Mouse (Mus musculus): ENCODE measurements at regions not wholly inside any gene's neighbourhood (a gene's known extent, or its start where the extent isn't known, plus 50 kb on each side); places are given as distances from the start of the nearest gene placed in this dataset.
A peak's percentile ranks its signal among the peaks of the same experiment; 100 is the strongest.

DNA sequence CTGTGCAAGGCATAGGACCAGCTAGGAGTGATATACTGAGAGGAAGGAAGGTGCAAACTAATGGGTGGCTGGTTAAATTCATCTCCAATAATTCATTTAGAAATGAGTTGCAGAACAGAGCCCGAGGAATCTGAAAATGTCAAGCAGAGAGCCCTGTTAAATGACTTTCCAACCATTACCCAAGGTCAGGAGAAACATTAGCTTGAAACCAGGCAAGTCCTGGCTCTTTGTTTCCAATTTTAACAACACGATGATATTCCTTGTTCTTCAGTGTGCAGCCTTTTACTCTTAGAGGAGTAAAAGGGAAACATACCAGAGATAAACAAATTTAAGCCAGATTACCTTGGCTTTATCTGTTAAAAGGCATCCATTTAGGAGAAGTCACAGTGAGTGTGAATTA is 2318.4 kb downstream of the Poteg start:
- no peak for DNase-seq (ENCODE audit: low spot score)

DNA sequence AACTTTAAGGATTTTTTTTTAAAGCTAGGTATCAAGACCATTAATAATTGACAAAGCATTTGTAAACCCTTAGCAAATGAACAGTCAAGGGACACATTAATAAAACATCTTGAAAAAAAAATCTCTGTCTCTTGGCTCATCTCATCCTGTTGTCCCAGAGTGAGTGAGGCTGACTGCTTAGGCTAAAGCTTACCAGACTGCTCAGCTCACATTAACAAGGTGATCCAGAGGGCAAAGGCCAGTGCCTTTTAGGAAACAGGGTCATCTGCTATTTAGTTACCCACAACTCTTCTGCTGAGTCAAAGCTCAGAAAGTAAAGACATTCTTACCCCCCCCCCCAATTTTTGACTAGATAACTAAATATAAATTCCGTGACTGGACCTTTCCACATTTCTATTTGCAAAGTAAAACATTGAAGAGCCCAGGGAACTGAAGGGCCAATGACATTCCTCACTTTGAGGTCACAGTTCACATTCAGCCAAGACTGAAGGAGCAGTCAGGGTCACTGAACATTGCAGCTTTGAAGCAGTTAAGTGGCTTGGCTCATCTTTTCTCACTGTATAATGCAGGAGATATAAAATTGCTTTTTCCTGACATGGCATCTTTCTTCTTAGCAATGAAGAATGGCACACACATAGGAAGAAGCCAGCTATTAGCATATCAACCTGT is 2318.9 kb downstream of the Poteg start:
- DNase-seq (ENCODE audit: low spot score) = no peak

DNA sequence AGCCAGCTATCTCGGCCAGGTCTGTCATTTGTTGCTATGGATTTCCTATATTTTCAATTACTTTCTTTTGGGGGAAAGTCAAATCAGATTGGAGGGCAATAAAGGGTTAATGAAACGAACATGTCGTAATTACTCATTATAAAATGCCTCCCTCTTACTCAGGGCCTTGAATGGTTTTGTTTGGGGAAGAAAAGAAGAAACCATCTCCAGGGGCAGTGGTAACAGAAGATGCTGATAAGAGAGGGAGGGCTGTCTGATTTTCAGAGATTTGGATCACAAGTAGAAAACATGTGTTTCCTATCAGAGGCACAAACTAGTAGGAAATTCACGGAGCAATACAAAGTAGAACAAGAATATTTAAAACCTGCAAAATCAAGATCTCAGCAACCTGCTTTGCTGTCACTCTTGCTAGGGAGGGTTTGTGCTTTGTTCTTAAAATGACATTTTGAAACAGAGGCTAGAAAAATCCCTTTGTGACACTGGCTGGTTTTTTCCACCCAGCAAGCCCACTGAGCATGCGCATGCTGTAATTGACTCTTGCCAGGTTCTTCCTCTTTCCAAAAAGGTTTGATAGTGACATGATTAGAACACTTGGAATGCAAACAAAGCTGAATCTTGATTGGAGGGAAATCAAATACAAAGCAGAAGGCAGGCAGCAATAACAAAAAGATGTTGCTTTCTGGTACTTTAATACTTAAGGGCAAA is 2329.8 kb downstream of the Poteg start:
- no peak for DNase-seq (ENCODE audit: low spot score)

DNA sequence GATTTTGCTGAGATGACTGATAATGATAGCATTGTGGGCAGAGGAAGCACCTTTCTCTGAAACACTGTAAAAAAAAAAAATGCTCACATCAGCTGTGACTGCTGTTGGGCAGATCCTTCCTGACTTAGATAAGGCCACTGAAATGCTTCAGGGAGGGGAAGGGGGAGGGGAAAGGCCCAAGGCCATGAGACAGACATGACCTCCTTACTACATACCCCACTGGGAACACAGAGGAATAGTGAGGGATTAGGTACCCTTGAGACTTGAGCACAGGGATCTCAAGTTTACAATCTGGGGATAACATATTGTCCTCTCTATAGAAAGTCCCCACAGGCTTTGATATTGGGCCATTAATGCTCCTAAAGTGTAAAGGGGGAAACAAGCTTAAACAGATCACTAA is 2341.7 kb downstream of the Poteg start:
- DNase-seq (ENCODE audit: low spot score) = peak; percentile 5

DNA sequence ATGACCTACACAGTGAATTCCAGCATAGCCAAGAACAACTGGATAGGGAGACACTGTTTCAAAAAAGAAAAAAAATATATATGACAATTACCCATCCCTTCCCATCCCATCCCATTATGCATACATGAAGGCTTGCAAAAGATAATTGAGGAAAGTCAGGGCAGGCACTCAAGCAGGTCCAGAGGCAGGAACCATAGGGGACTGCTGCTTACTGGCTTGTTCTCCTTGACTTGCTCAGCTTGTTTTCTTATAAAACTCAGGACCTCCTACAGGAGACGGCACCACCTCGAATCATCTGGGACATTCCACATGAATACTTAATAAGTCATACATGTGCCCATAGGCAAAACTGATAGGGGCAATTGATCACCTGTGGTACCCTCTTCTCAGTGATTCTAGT is 2342.6 kb downstream of the Poteg start:
- no peak for DNase-seq (ENCODE audit: low spot score)

DNA sequence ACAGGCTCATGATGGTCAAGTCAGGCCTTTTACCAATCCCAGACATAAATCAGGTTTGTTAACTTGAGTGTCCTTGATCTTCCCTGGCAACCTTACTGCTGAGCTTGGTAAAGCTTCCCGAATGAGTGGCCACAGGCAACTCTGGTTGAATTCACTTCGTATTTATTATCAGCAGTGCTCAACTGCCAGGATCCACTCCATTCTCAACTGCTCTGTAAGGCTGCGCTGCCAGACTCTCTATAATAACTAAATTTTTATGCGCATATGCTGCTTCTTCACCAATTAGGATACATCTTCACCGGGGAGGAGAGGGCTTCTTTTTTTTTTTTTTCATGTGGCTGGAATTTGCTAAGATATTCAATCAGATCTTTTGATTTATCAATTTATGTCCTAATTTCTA is 2359.8 kb downstream of the Poteg start:
- DNase-seq (ENCODE audit: low spot score) = no peak

DNA sequence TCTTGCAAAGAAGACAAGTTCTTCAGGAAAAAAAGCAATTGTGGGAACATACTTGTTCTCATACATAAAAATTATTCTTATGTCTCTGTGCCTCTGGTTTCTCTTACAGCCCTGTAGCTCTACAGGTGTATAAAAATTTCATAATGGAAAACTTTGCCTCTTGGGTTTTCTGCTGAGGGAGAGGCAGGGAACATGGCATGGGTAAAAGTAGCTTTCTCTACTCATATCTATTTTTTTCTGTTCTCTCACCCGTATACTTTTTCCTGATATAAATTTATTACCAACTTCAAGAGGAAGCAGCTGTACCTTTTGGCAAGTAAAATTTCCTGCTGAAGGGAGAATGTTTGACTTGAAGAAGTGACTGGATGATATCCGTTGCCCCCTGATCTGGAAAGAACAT is 2388.6 kb downstream of the Poteg start:
- DNase-seq (ENCODE audit: low spot score) = no peak

Measured in ovary, postnatal 36 days (tissue).